Mouse (Mus musculus) intestine, postnatal 0 days (tissue): Measurements from ENCODE around the gene Pcnx2. TPM values are rescaled to one million over a fixed set of nuclear protein-coding genes. Genes with fewer than 3 reads are reported as not detected.
A peak's percentile ranks its signal among the peaks of the same experiment; 100 is the strongest.

ENCODE experiments used
- ATAC-seq: fragments of 200-750 bp; cut with Nextera tagmentation; 2 replicates; pipeline ENCODE4 v1.8.0; 2017; ENCODE audit warnings: mild to moderate bottlenecking, moderate TSS enrichment, moderate library complexity
- H3K27ac ChIP-seq: fragments of 300-500 bp; sonication (generic); 2 replicates; pipeline ENCODE4 v1.5.1; 2014; ENCODE audit warnings: mild to moderate bottlenecking, low read depth, low read length, moderate library complexity
- H3K27me3 ChIP-seq: fragments of 300-500 bp; sonication (generic); replicated peaks from 2 replicates; pipeline ENCODE4 v1.6.1; 2014; ENCODE audit warnings: low read length, mixed read lengths; ENCODE audit not compliant: control insufficient read depth, insufficient read depth
- H3K36me3 ChIP-seq: fragments of 300-500 bp; sonication (generic); 2 replicates; pipeline ENCODE4 v1.6.1; 2014; ENCODE audit warnings: mild to moderate bottlenecking, moderate library complexity; ENCODE audit not compliant: control insufficient read depth, insufficient read depth
- H3K4me1 ChIP-seq: fragments of 300-500 bp; sonication (generic); replicated peaks from 2 replicates; pipeline ENCODE4 v1.6.1; 2014; ENCODE audit warnings: antibody characterized with exemption, low read length, mixed read lengths; ENCODE audit not compliant: control insufficient read depth, insufficient read depth
- H3K4me2 ChIP-seq: fragments of 300-500 bp; sonication (generic); replicated peaks from 2 replicates; pipeline ENCODE4 v1.6.1; 2014; ENCODE audit warnings: low read depth, mild to moderate bottlenecking, moderate library complexity
- H3K4me3 ChIP-seq: fragments of 300-500 bp; sonication (generic); 2 replicates; pipeline ENCODE4 v1.5.1; 2014; ENCODE audit warnings: low read depth, low read length
- H3K9ac ChIP-seq: fragments of 300-500 bp; sonication (generic); 2 replicates; pipeline ENCODE4 v1.6.1; 2014; ENCODE audit warnings: mild to moderate bottlenecking, low read depth, low read length
- H3K9me3 ChIP-seq: fragments of 300-500 bp; sonication (generic); 2 replicates; pipeline ENCODE4 v1.6.1; 2016; ENCODE audit warnings: mixed run types; ENCODE audit not compliant: control insufficient read depth
- CTCF ChIP-seq: sonication (generic); IDR thresholded peaks from 2 replicates; pipeline ENCODE4 v1.5.1; 2016; ENCODE audit warnings: low read depth, mild to moderate bottlenecking, control low read depth, antibody characterized with exemption, moderate library complexity
- WGBS: fragments of 180-500 bp; shearing (Covaris S2); extraction: QIAGEN DNeasy Blood & Tissue Kit; methylation state at CpG from one replicate; pipeline ENCODE4 v1.1.7; 2014; 5-methylcytosine and 5-hydroxymethylcytosine counted together
- polyA plus RNA-seq: library from polyadenylated mRNA; unstranded; fragments of >200 nt; fragmentation: Nextera tagmentation; extraction: Ambion mirVana; gene quantifications from 2 replicates; pipeline ENCODE4 v1.2.1, GENCODE M21; 2015

The Pcnx2 gene
- polyA plus RNA-seq, 1 experiment from 2014 or later = 0.29 TPM

DNA sequence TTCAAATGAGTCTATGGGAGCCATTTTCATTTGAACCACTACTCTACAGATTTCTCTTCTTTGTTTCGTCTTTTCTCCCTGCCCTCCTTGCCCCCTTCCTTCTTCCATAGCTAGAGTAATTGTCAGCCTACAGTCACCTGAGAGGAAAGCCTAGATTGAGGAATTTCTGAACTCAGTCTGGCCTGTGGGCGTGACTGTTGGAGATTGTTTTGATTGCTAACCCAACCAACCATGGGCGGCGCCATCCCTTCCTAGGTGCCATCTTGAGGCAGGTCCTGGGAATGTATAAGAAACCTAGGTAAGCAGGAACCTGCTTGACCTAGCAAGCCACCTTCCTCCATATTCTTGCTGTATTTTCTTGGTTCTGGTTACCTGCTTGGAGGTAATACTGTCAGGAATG lies 172.0 kb downstream of the Pcnx2 start:
- Histone ChIP-seq H3K4me1 (no peaks in the 10 kb centered on the region), H3K4me2 (no peak overlapping the region), H3K4me3 (no peak overlapping the region), H3K9me3 (no peaks in the 10 kb centered on the region), H3K27me3 (no peaks in the 10 kb centered on the region), H3K9ac (no peak overlapping the region), H3K36me3 (no peaks in the 10 kb centered on the region), H3K27ac (no peak overlapping the region)
- 94% methylated on average over 4 of the region's 4 CpGs for WGBS
- ATAC-seq = no peak
- TF ChIP-seq CTCF = no peak

DNA sequence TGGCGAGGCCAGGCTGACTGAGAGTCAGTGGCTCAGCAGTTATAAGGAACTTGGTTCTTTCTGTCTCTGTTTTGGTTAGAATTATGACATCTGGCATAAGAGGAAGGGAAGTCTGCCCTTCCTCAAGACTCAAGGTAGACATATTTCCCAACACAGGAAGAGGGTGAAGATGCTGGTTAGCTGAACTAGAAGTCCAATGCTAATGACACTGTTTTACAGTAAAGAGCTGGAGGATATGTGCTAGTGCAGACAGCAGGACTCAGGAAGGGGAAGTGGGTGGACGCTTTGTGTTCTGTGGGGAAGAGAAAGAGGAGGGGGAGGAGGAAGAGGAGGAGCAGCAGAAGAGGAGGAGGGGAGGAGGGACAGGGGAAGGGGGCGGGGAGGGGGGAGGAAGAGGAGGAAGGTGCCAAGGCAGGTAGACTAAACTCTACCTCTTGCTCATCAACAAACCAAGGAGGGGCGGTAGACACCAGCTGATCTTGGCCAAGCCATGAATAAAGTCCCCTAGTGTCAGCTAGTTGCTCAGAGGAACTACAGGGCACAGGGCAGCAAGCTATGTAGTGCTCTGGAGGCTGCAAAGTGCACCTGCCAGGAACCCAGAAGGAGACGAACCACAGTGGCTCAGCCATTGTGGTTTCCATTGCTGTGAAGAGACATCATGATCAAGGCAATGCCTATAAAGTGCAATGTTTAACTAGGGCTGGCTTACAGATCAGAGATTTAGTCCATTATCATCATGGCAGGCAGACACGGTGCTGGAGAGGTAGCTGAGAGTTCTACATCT lies 172.9 kb downstream of the Pcnx2 start:
- Histone ChIP-seq H3K4me1 (no peaks in the 10 kb centered on the region), H3K9ac (no peak overlapping the region), H3K4me3 (no peak overlapping the region), H3K36me3 (no peaks in the 10 kb centered on the region), H3K9me3 (no peaks in the 10 kb centered on the region), H3K27ac (no peak overlapping the region), H3K27me3 (no peaks in the 10 kb centered on the region), H3K4me2 (no peak overlapping the region)
- no peak for ATAC-seq
- 60% methylated on average over 6 of the region's 6 CpGs for WGBS
- TF ChIP-seq CTCF = no peak

DNA sequence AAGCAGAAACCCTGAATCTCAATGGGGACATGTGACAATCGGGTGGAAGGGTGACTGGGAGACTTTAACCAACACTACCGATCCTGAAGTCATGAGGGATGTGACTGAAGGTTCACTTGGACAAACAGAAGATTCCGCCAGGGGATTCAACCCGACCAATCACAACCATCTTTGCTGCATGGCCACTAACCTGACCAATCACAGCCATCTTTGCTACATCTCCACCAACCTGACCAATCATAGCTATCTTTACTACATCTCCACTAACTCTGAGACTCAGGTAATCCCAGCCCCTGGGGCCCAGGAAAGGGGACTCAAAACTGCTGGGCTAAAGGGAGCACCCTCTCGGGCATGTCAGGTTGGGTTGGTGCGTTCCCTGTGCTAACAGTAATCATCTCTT lies 174.7 kb downstream of the Pcnx2 start:
- no peak overlapping the region for H3K9ac ChIP-seq
- no peak for TF ChIP-seq CTCF
- no peaks in the 10 kb centered on the region for H3K4me1 ChIP-seq
- H3K9me3 ChIP-seq = no peaks in the 10 kb centered on the region
- H3K4me3 ChIP-seq = no peak overlapping the region
- no peaks in the 10 kb centered on the region for H3K36me3 ChIP-seq
- no peak for ATAC-seq
- 85% methylated on average over 6 of the region's 6 CpGs for WGBS
- H3K27ac ChIP-seq = no peak overlapping the region
- peak overlapping the region; percentile 21 for H3K4me2 ChIP-seq
- no peaks in the 10 kb centered on the region for H3K27me3 ChIP-seq

DNA sequence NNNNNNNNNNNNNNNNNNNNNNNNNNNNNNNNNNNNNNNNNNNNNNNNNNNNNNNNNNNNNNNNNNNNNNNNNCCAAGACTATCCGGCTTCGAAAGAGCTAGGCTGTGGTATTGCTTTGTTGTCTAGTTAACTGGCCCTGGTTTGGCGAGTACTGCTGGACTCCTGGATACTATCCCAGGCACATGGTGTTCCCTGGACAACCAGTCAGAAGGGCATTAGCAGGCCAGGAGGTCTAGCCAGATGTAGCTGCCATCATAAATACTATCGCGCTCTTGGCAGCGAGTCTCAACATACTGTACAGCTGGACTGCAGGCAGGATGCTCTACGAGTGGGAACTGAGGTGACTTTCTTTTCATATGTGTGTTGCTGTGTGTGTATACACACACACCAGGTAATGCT lies 175.4 kb downstream of the Pcnx2 start:
- 88% methylated on average over 7 of the region's 7 CpGs for WGBS
- no peak for TF ChIP-seq CTCF

DNA sequence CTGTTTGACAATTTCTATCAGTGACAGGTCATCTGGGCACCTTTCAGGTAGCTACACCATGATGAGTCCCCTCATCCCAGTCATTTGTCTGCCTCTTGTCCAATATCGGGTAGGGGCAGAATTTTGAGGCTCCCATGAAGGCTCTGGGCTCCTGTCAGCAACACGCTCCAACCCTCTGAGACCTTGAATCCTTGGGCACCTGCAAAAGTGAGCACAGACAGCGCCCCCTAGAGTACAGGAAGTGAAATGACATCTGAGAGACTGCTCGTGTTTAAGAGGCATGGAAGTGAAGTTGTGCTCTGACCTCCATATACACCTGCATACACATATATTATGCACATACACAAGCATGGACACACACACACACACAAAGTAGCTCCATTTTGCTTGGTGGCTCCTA lies 179.2 kb downstream of the Pcnx2 start:
- Histone ChIP-seq H3K4me3 (no peak overlapping the region), H3K4me2 (no peak overlapping the region), H3K27me3 (no peaks in the 10 kb centered on the region), H3K9ac (no peak overlapping the region), H3K27ac (no peak overlapping the region), H3K36me3 (no peaks in the 10 kb centered on the region), H3K9me3 (no peaks in the 10 kb centered on the region), H3K4me1 (no peaks in the 10 kb centered on the region)
- no peak for ATAC-seq
- peak; percentile 71 for TF ChIP-seq CTCF
- 67% methylated on average over 4 of the region's 4 CpGs for WGBS

More for the DNA sequence above, 175.4 kb downstream of the Pcnx2 start:
- Histone ChIP-seq H3K9me3 (no peaks in the 10 kb centered on the region), H3K9ac (no peak overlapping the region), H3K4me2 (no peak overlapping the region), H3K4me1 (no peaks in the 10 kb centered on the region), H3K4me3 (no peak overlapping the region), H3K27me3 (no peaks in the 10 kb centered on the region), H3K36me3 (no peaks in the 10 kb centered on the region), H3K27ac (no peak overlapping the region)
- ATAC-seq = no peak

DNA sequence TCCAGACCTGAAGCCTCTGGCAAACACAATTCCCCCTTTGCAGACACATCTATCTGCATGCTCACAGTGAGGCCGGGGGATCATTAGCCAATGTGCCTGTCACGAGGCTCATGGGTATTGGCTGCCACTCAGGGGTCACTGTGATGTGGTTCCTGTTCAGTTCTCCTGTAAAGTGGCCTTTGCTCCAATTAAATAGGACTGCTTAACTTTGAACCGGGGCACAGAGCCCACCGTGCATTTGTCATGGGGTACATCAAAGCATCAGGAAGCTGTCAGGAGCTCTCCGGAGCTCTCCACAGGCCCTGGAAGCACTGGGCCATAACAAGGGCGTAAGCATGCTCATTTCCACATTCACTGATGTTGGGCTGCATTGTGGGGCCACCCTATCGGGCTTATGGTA lies 181.5 kb downstream of the Pcnx2 start:
- no peak overlapping the region for H3K4me3 ChIP-seq
- no peak overlapping the region for H3K9ac ChIP-seq
- no peak for ATAC-seq
- no peak overlapping the region for H3K27ac ChIP-seq
- H3K27me3 ChIP-seq = no peaks in the 10 kb centered on the region
- no peak overlapping the region for H3K4me2 ChIP-seq
- no peaks in the 10 kb centered on the region for H3K9me3 ChIP-seq
- no peaks in the 10 kb centered on the region for H3K36me3 ChIP-seq
- no peaks in the 10 kb centered on the region for H3K4me1 ChIP-seq
- TF ChIP-seq CTCF = no peak
- 37% methylated on average over 7 of the region's 7 CpGs for WGBS
